Mouse (Mus musculus) megakaryocyte, embryonic 14.5 days (primary cell): ENCODE data around the gene Cdca7l.

Source experiments
- FLI1 ChIP-seq: IDR thresholded peaks from 2 replicates; pipeline ENCODE4 v1.6.1; 2012; ENCODE audit warnings: low read length, inconsistent platforms, mixed read lengths
- GATA1 ChIP-seq: IDR thresholded peaks from 3 replicates; pipeline ENCODE4 v1.6.1; 2012; ENCODE audit warnings: mixed read lengths, low read length, inconsistent platforms, borderline replicate concordance

GRCm38 (mm10) chr12:117850472-117850871, 46.4 kb downstream of the Cdca7l start:
- TF ChIP-seq GATA1 (no peak), FLI1 (no peak)
